Mouse (Mus musculus) T-helper 17 cell (primary cell): Measurements from ENCODE around the gene Ptms.

ENCODE experiments used
- in situ Hi-C, 2 experiments: fragments of 300-600 bp; cut with MboI, MseI; formaldehyde crosslinking; loops; 1 replicate in 1 of 2; 2 replicates in 1 of 2; pipeline ENCODE4 v1.15.1; 2025; ENCODE audit warnings: high pct_unique_total_duplicates in 2 of 2

Gene Ptms

DNA sequence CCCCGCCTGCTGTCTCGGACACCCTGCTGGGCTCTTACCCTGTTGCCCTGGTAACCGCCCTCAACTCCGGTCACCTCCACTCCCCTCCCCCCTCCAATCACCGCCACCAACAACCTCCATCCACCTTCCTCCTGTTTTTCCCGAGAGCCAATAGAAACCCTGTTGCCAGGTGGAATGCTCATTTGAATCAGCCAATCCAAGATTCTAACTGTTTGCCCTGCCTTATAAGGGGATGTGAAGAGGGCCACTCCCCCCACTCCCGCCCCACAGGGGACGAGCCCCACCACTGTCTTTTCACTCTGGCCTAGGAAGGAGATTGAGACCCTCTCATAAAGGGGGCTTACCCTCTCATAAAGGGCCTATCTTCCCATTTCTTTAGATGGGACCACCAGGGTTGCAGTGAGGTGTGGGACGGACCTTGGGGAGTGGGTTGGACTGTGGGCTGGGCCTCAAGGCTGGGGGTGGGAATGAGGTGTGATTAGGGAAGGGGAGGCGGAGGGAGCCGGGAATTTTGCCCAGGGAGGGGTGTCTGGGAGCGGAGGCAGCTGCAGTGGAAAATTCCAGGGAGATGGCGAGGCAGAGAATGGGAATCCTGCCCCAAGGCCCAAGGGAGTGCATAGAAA lies at the start of gene Ptms:
TSS of gene Ptms (minus strand) at position 409 of the 623 bp plus-strand sequence.
- in situ Hi-C loops = no loop called here

- in situ Hi-C loops = loop anchor here in 1 of 2 experiments (5.0 kb wide), 1 partner anchor 40 kb away; the partner anchor contains the start of gene Zfp384
Measured at GRCm38 (mm10) chr6:124967766-124968165, 47.9 kb upstream of the Ptms start.

- in situ Hi-C loops = loop anchor here in 1 of 2 experiments (5.0 kb wide), 1 partner anchor 41 kb away; the partner anchor contains the start of gene Zfp384
Measured at GRCm38 (mm10) chr6:124966466-124967118, 46.7 kb upstream of the Ptms start.

- in situ Hi-C loops = loop anchor here in 1 of 2 experiments (5.0 kb wide), 1 partner anchor 42 kb away; the partner anchor contains the start of gene Zfp384
Measured at GRCm38 (mm10) chr6:124965747-124966146, 45.8 kb upstream of the Ptms start.

- in situ Hi-C loops = loop anchor here in 1 of 2 experiments (5.0 kb wide), 1 partner anchor 42 kb away; the partner anchor contains the start of gene Zfp384
Measured at GRCm38 (mm10) chr6:124965088-124965719, 45.3 kb upstream of the Ptms start, which contains the start of gene Cops7a. Cops7a (minus strand) TSS chr6:124965538.

GRCm38 (mm10) chr6:124964638-124965037 lies 44.7 kb upstream of the Ptms start:
- in situ Hi-C loops = loop anchor here in 1 of 2 experiments (5.0 kb wide), 1 partner anchor 43 kb away; the partner anchor contains the start of gene Zfp384

DNA sequence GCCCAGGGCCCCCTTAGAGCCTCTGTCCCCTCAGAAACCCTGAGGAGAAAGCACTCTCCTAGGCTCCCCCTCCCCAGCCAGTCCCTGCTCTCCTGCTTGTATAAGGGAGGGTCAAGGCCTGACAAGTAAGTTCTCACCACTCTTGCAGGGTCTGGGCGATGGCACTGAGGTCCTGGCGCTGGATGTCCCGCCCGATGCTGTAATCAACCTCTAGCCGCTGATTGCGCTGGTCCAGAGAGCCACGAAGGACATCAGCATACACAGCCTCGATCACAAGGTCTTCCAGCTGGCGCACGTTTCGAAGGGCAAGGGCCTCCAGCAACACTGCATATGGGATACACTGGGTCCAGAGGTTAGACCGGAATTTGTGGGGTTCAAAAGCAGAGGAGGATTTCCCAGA lies 41.1 kb upstream of the Ptms start:
- in situ Hi-C loops = no loop called here

DNA sequence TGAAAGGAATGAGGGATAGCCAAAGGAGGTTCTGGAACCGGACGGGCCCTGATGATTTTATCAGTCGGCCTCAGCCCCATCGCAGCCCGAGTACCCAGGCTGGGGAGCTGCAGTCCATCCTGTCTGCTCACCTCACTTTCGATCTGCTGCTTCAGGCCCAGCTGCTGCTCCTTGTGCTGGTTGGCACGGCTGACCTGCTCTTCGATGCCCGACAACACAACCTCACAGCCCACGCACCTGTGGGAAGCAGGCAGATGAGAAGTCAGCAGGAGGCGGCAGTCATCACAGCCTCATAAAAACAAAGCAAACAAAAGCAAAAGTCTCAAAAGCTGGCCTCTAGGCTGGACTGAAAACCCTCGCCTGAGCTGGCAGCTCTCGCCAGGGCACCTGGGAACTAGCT lies 40.1 kb upstream of the Ptms start:
- in situ Hi-C loops = no loop called here

GRCm38 (mm10) chr6:124958127-124958526 lies 38.2 kb upstream of the Ptms start:
- in situ Hi-C loops = no loop called here

- in situ Hi-C loops = no loop called here
Measured at GRCm38 (mm10) chr6:124955212-124955611, 35.3 kb upstream of the Ptms start.

GRCm38 (mm10) chr6:124953991-124954715 lies 34.2 kb upstream of the Ptms start:
- in situ Hi-C loops = no loop called here

GRCm38 (mm10) chr6:124943526-124943925 lies 23.6 kb upstream of the Ptms start:
- in situ Hi-C loops = no loop called here

GRCm38 (mm10) chr6:124941679-124942078 lies 21.8 kb upstream of the Ptms start:
- in situ Hi-C loops = no loop called here

DNA sequence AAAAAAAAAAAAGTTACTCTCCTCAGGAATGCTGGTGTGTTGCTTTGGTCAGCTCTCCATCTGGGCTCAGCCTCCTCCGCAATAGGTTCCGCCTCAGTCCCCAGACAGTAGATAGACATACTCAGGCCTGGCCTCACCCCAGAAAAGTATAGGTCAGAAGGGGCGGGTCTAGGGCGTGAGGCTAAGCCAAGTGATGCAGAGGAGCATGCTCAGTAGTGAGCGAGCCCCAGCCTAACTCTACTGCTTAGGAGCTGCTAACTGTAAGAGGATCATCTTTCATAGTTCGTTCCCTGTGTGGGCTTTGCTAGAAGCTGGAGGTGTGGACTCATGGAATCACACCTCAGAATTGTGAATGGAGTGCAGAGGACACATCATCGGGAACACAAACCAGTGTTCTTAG lies 18.7 kb upstream of the Ptms start:
- in situ Hi-C loops = loop anchor here in 1 of 2 experiments (5.0 kb wide), 1 partner anchor 81 kb away; the partner anchor contains the start of gene P3h3

- in situ Hi-C loops = loop anchor here in 1 of 2 experiments (5.0 kb wide), 1 partner anchor 80 kb away; the partner anchor contains the start of gene P3h3
Measured at GRCm38 (mm10) chr6:124937493-124937892, 17.6 kb upstream of the Ptms start.

DNA sequence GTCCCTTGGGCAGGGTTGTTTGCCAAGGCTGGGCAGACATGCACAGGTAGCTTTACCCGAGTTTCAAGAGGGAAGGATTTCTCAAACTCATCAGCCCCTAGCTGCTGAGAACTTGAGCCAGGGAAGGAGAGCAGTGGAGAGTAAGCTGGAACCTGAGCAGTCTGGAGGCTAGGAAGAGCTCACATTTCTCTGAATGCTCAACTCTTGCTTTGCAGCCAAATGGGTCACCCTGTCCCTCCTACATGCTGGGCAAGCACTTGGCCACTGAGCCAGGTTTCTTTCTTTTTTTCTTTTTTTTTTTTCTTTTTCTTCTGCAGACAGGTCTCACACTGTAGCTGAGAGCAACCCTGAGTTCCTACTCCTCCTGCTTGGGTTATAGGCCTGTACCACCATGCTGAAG lies 16.8 kb upstream of the Ptms start:
- in situ Hi-C loops = loop anchor here in 1 of 2 experiments (5.0 kb wide), 1 partner anchor 79 kb away; the partner anchor contains the start of gene P3h3

- in situ Hi-C loops = loop anchor here in 1 of 2 experiments (5.0 kb wide), 1 partner anchor 77 kb away; the partner anchor contains the start of gene P3h3
Measured at GRCm38 (mm10) chr6:124934670-124935069, 14.8 kb upstream of the Ptms start.

DNA sequence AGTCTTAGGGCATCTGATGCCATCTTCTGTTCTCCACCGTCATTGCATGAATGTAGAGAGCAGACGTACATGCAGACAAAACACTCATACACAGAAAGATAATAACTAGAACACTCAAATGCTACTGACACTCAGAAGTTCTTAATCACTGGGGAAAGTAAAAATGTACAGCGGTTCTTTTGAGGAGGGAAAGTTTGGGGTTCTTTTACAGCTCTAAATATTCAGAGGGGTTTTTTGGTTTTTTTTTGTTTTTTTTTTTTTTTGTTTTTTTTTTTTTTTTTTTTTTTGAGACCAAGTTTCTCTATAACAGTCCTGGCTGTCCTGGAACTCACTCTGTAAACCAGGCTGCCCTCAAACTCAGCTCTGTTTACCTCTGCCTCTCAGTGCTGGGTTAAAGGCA lies 13.2 kb upstream of the Ptms start:
- in situ Hi-C loops = no loop called here

GRCm38 (mm10) chr6:124932314-124932695 lies 12.4 kb upstream of the Ptms start:
- in situ Hi-C loops = no loop called here

GRCm38 (mm10) chr6:124931525-124932313 lies 11.8 kb upstream of the Ptms start:
- in situ Hi-C loops = no loop called here
